Mouse (Mus musculus): Measurements from ENCODE around the gene Ttc34. TPM values are rescaled to one million over a fixed set of nuclear protein-coding genes. Genes with fewer than 3 reads are reported as not detected.

The Ttc34 gene
- total and polyA plus RNA-seq, 3 experiments: 0.05 TPM; not detected in 2

DNA sequence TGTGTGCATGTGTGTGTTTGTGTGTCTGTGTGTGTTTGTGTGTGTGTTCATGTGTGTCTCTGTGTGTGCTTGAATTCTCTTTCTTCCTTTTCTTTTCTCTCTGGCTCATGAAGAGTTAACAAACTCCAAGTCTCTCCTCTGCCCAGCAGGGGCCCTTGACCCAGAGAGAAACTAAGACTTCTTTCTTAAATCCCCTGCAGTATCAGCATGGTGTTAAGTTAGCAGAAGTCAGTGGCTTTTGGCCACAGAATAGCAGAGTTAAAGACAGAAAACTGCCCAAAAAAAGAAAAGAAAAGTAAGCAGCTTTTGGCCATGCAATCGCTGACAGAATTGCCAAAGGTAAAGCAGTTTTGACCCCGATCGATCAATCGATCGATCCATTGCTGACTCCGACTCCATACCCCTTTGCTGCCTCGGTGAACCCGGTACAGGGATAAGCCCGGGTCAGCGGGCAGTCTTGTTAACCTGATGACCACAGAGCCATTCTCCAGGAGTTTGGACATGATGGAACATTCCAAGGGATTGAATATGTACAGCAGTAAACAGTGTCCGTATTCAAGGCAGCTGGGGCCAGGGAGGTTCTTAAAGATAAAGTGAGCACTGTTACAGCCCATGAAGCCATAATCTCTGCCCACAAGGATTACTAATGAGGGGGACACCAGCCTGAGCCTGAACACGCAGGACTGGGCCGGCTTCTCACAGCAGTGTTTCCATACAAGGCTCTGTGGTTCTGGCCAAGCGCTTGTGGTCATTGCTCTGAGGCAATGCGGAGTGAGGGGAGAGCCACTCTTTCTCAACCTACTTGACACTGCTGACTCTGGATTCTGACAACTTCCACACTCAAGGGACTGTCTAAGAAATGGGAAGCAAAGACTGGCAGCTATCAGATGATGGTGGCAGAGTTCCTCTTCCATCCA is 73.6 kb downstream of the Ttc34 start:
- DNase-seq (ENCODE audit: low spot score): no peak
- Histone ChIP-seq H3K4me1 (ENCODE audit: insufficient read depth, low read depth, low read length) (peaks cover 46% of the 10 kb centered on the region), H3K36me3 (replicated peaks) (peaks cover 8% of the 10 kb centered on the region)

DNA sequence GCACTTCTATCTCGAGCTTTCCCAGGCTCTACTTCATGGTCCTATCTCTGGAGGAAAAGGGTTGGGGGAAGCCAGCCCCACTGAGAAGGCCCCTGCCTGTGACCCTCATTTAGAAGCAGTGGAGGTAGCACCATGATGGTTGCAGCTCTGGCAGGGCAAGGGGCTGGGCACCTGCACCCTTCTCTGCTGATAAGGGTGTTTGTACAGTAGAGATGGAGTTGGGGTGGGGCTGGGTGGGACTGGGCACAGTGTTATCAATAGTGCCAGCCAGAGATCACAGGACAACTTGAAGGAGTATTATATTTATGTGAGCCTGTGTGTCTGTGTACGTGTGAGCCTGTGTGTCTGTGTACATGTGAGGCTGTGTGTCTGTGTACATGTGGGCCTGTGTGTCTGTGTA is 74.4 kb downstream of the Ttc34 start:
- DNase-seq (ENCODE audit: low spot score) (no peak), ATAC-seq (ENCODE audit: extremely low read depth, insufficient number of reproducible peaks, low FRiP score, poor library complexity, severe bottlenecking) (peak; percentile 72)
- TF ChIP-seq TAL1 (conservative IDR thresholded peaks at IDR 0.05; ENCODE audit: low read depth, low read length) (peak; percentile 12; the same call in 1 of the 2 replicates), GATA2 (IDR thresholded peaks at IDR 0.05; ENCODE audit: borderline replicate concordance, low read depth, low read length) (no peak)
- Histone ChIP-seq H3K27me3 (ENCODE audit: insufficient read depth, low read length) (no peaks in the 10 kb centered on the region), H3K4me3 (ENCODE audit: low read depth, low read length) (peak overlapping the region; percentile 33; the same call in 1 of the 2 replicates), H3K9me3 (replicated peaks) (no peaks in the 10 kb centered on the region), H3K36me3 (replicated peaks) (peaks cover 15% of the 10 kb centered on the region), H3K4me1 (ENCODE audit: insufficient read depth, low read depth, low read length) (peaks cover 45% of the 10 kb centered on the region)

More for the DNA sequence above, 73.6 kb downstream of the Ttc34 start:
- H3K9me3 ChIP-seq (replicated peaks): no peaks in the 10 kb centered on the region
- no peaks in the 10 kb centered on the region for H3K27me3 ChIP-seq (ENCODE audit: insufficient read depth, low read length)
- H3K4me3 ChIP-seq (ENCODE audit: low read depth, low read length): peak overlapping the region; percentile 33; the same call in 1 of the 2 replicates
- no peak for ATAC-seq (ENCODE audit: extremely low read depth, insufficient number of reproducible peaks, low FRiP score, poor library complexity, severe bottlenecking)
- TF ChIP-seq TAL1 (conservative IDR thresholded peaks at IDR 0.05; ENCODE audit: low read depth, low read length): no peak
- no peak for TF ChIP-seq GATA1 (IDR thresholded peaks at IDR 0.05; ENCODE audit: borderline replicate concordance, low read length)

DNA sequence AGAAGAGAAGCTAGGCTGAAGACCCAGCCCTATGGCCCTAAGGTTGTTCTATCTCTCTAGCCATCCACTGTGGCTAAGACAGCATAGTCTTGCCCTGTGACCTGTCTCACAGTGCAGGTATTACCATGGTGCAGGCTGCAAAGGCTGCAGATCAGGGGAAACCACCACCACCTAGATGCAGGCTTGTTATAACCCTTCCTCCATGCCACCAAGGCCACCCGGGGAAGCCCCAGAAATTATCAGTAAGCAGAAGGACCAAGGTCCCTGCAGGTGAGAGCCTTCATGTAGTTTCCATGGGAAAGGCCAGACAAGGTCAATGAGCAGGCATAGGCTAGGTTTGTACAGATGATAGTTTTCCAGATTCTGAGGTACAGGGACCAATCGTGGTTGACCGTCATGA is 76.6 kb downstream of the Ttc34 start:
- no peak for ATAC-seq (ENCODE audit: extremely low read depth, insufficient number of reproducible peaks, low FRiP score, poor library complexity, severe bottlenecking)
- DNase-seq (ENCODE audit: low spot score): no peak
- H3K4me1 ChIP-seq (ENCODE audit: insufficient read depth, low read depth, low read length): peaks cover 33% of the 10 kb centered on the region
- TF ChIP-seq GATA2 (IDR thresholded peaks at IDR 0.05; ENCODE audit: borderline replicate concordance, low read depth, low read length) (no peak), GATA1 (IDR thresholded peaks at IDR 0.05; ENCODE audit: borderline replicate concordance, low read length) (no peak), CTCF (IDR thresholded peaks at IDR 0.05; ENCODE audit: low read depth, low read length) (no peak), POLR2AphosphoS5 (IDR thresholded peaks at IDR 0.05; ENCODE audit: insufficient replicate concordance, low read depth, low read length) (no peak), TAL1 (conservative IDR thresholded peaks at IDR 0.05; ENCODE audit: low read depth, low read length) (no peak)
- H3K9me3 ChIP-seq (replicated peaks): 0 out of 2 replicates have a peak, but pooled peaks cover 3% of the 10 kb centered on the region
- H3K36me3 ChIP-seq (replicated peaks): peaks cover 28% of the 10 kb centered on the region
- no peaks in the 10 kb centered on the region for H3K27me3 ChIP-seq (ENCODE audit: insufficient read depth, low read length)
- no peak overlapping the region for H3K4me3 ChIP-seq (ENCODE audit: low read depth, low read length)

DNA sequence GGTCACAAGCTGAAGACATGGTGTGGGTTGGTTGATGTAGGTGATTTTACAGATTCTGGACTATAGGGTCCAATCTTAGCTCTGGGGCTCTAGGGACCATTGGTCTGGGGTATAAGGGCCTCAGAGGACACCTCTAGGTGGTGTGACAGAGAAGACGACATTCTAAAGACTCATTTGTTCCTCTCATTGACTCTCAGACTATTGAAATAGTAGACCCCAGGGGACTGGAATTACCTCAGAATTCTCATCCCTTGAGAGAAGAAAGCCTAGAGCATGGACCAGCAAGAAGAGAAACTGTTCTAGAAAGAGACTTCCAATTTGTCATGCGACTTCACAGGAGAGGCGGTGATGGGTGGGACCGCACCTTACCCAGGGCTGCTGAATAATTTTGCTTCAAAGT is 77.0 kb downstream of the Ttc34 start:
- TF ChIP-seq GATA1 (IDR thresholded peaks at IDR 0.05; ENCODE audit: borderline replicate concordance, low read length) (no peak), POLR2AphosphoS5 (IDR thresholded peaks at IDR 0.05; ENCODE audit: insufficient replicate concordance, low read depth, low read length) (no peak), GATA2 (IDR thresholded peaks at IDR 0.05; ENCODE audit: borderline replicate concordance, low read depth, low read length) (no peak), TAL1 (conservative IDR thresholded peaks at IDR 0.05; ENCODE audit: low read depth, low read length) (no peak), CTCF (IDR thresholded peaks at IDR 0.05; ENCODE audit: low read depth, low read length) (no peak)
- no peak overlapping the region for H3K4me3 ChIP-seq (ENCODE audit: low read depth, low read length)
- peaks cover 29% of the 10 kb centered on the region for H3K36me3 ChIP-seq (replicated peaks)
- DNase-seq (ENCODE audit: low spot score): no peak
- H3K4me1 ChIP-seq (ENCODE audit: insufficient read depth, low read depth, low read length): peaks cover 33% of the 10 kb centered on the region
- H3K9me3 ChIP-seq (replicated peaks): 0 out of 2 replicates have a peak, but pooled peaks cover 3% of the 10 kb centered on the region
- no peak for ATAC-seq (ENCODE audit: extremely low read depth, insufficient number of reproducible peaks, low FRiP score, poor library complexity, severe bottlenecking)
- H3K27me3 ChIP-seq (ENCODE audit: insufficient read depth, low read length): no peaks in the 10 kb centered on the region

DNA sequence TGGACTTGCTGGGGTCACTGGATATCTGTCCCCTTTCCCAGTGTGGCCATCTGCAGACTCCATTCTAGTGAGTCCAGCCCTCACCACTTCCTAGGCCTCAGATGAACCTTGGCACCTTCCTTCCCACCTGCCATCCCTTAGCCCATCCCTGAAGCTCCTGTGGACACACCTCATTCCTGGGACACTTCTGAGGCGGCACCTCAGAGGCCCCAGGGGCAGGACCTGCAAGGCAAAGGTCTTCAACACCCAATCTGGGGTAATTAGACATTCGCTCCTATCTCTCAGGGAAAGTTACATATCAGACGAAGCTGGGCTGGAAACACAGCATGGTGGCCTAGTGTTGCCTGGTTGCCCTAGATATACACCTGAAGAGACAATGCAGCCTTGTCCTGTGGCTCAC is 77.4 kb downstream of the Ttc34 start:
- peaks cover 29% of the 10 kb centered on the region for H3K36me3 ChIP-seq (replicated peaks)
- H3K4me1 ChIP-seq (ENCODE audit: insufficient read depth, low read depth, low read length): peaks cover 33% of the 10 kb centered on the region

DNA sequence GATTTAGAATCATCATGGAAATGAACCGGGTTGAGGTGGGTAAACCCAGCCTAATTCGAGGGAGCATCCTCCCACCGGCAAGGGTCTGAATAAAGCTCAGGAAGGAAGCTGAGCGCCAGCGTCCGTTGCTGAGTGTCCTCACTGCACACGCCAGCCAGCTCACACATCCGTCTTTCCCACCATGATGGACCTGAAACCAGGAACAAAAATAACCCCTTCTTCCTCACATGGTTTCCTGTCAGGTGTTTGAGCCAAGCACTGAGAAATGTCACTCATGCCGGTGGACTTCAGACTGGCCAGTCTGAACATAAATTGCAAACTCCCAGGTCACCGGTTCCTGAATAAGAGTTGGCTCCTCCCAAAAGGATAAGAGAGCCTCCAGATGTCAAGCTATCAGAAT is 78.0 kb downstream of the Ttc34 start:
- Histone ChIP-seq H3K9me3 (replicated peaks) (0 out of 2 replicates have a peak, but pooled peaks cover 3% of the 10 kb centered on the region), H3K27me3 (ENCODE audit: insufficient read depth, low read length) (no peaks in the 10 kb centered on the region), H3K4me3 (ENCODE audit: low read depth, low read length) (no peak overlapping the region), H3K36me3 (replicated peaks) (peaks cover 29% of the 10 kb centered on the region), H3K4me1 (ENCODE audit: insufficient read depth, low read depth, low read length) (peaks cover 31% of the 10 kb centered on the region)
- ATAC-seq (ENCODE audit: extremely low read depth, insufficient number of reproducible peaks, low FRiP score, poor library complexity, severe bottlenecking) (no peak), DNase-seq (ENCODE audit: low spot score) (no peak)
- TF ChIP-seq POLR2AphosphoS5 (IDR thresholded peaks at IDR 0.05; ENCODE audit: insufficient replicate concordance, low read depth, low read length) (no peak), GATA1 (IDR thresholded peaks at IDR 0.05; ENCODE audit: borderline replicate concordance, low read length) (no peak), TAL1 (conservative IDR thresholded peaks at IDR 0.05; ENCODE audit: low read depth, low read length) (no peak), GATA2 (IDR thresholded peaks at IDR 0.05; ENCODE audit: borderline replicate concordance, low read depth, low read length) (no peak), CTCF (IDR thresholded peaks at IDR 0.05; ENCODE audit: low read depth, low read length) (no peak)

More for the DNA sequence above, 77.4 kb downstream of the Ttc34 start:
- no peak overlapping the region for H3K4me3 ChIP-seq (ENCODE audit: low read depth, low read length)
- no peak for ATAC-seq (ENCODE audit: extremely low read depth, insufficient number of reproducible peaks, low FRiP score, poor library complexity, severe bottlenecking)
- H3K9me3 ChIP-seq (replicated peaks): 0 out of 2 replicates have a peak, but pooled peaks cover 3% of the 10 kb centered on the region
- TF ChIP-seq GATA1 (IDR thresholded peaks at IDR 0.05; ENCODE audit: borderline replicate concordance, low read length) (no peak), POLR2AphosphoS5 (IDR thresholded peaks at IDR 0.05; ENCODE audit: insufficient replicate concordance, low read depth, low read length) (no peak), GATA2 (IDR thresholded peaks at IDR 0.05; ENCODE audit: borderline replicate concordance, low read depth, low read length) (no peak), TAL1 (conservative IDR thresholded peaks at IDR 0.05; ENCODE audit: low read depth, low read length) (no peak), CTCF (IDR thresholded peaks at IDR 0.05; ENCODE audit: low read depth, low read length) (no peak)
- DNase-seq (ENCODE audit: low spot score): no peak
- H3K27me3 ChIP-seq (ENCODE audit: insufficient read depth, low read length): no peaks in the 10 kb centered on the region

All from G1E (cell line).